Mouse (Mus musculus) inflammation-experienced regulatory T-cells (primary cell): ENCODE data around the gene Vezf1. TPM values are rescaled to one million over a fixed set of nuclear protein-coding genes. Genes with fewer than 3 reads are reported as not detected.

Experiments used
- polyA plus RNA-seq, 2 experiments: library from polyadenylated mRNA; unstranded; fragments of 100-300 nt; shearing (Covaris generic); gene quantifications; one replicate each; pipeline ENCODE4 v1.2.1; 2017

The Vezf1 gene
- 10 to 100 TPM; 43.4 to 46.9 TPM for polyA plus RNA-seq

DNA sequence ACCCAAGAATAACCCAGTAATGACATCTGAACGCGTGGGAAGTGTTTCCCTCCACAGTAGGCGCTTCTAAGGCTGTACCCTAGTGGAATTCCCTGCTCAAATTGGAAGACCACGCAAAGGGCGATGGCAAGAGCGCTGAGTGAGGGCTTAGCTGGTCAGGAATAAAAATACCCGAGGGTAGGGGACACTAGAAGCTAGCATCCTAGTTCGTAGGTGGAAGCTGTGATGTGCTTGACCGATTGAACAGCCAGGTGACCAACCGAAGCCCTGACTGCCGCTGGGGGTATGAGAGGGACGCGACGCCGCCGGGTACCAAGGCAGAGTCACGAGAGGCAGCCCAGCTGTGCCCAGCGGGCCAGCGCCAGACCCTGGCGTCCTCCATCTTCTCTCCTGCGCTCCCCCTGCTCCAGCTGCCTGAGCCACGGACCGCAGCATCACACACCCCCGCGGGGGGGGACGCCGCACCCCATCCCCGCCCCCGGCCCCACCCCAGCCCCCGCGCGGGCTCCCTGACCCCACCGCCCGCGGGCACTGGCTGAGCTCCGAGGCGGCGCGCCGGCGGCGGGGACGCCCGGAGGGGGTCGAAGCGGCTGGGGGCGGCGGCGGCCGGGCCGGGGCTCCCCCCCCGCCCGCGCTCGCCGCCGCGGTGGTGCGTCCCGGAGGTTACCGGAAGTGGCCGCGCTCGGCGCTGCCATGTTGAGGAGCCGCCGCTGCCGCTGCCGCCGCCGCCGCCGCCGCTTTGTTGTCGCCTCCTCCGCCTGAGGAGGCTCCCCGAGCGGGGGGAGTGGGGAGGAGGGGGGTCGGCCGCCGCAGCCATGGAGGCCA lies at the start of gene Vezf1:
Gene Vezf1 (plus strand): TSS at position 694 of the 825 bp plus-strand sequence.

DNA sequence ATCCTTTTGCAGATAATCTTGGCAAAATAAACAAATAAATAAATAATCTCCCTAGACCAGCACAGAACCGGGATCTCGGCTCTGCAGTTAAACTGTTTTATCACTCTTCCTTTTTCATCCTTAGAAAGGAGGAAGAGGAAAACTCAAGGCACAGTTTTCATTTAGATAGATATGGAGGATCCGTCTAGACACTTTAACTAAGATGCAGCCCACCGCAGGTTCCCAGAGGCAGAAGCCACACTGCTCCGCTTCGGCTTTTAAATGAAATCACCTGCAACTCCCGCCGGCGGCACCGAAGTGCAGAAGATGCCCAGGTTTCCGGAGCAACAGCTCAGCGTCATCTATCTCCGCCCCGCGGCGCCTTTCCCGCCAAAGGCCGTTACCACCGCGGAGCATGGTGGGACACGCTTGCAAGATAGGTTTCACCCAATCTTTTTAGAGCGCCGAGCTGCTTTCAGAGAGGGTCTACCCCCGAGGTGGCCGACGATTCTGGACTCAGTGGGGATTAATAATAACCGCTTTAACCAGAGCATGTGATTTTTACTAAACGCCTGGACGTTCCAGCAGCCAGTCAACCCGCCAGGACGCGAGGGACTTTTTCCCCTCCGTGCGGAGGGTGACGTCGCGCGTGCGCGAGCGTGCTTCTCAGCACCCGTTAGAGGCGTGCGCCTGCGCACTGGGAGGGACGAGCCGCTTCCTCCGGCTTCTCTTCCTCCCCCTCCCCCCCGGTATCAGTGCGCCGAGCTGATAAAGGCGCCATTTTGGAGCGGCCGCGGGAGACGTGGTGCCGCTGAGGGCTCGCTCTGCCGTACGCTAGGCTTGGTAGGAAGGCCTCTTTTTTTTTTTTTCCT lies 20.9 kb upstream of the Vezf1 start, which contains the start of gene Srsf1:
Gene Srsf1 (plus strand): TSS at position 430 of the 851 bp plus-strand sequence.

GRCm38 (mm10) chr11:88098021-88098729 lies 30.1 kb downstream of the Vezf1 start, which contains the start of gene Cuedc1:
Gene Cuedc1 (plus strand): TSS chr11:88098058.

Other genes starting within 250 kb of the Vezf1 start
- gene Lpo, start 240.0 kb upstream of the Vezf1 start, polyA plus RNA-seq: 10 to 100 TPM in 1 of 2 experiments, 1 to 10 TPM in 1; 2.0 to 13.4 TPM
- gene Mks1, start 215.1 kb upstream of the Vezf1 start, polyA plus RNA-seq: 10 to 100 TPM in 1 of 2 experiments, 1 to 10 TPM in 1; 9.3 to 15.8 TPM
- gene Epx, start 192.7 kb upstream of the Vezf1 start, polyA plus RNA-seq: under 1 TPM in 1 of 2 experiments, not detected in 1; 0.17 TPM
- gene Olfr462, start 176.0 kb upstream of the Vezf1 start, polyA plus RNA-seq: under 1 TPM; 0.04 to 0.99 TPM
- gene Olfr463, start 170.9 kb upstream of the Vezf1 start, polyA plus RNA-seq: not detected
- gene Olfr464, start 147.3 kb upstream of the Vezf1 start, polyA plus RNA-seq: under 1 TPM in 1 of 2 experiments, not detected in 1; 0.12 TPM
- gene Dynll2, start 80.7 kb upstream of the Vezf1 start, polyA plus RNA-seq: 10 to 100 TPM; 15.8 to 22.8 TPM
- gene Srsf1, start 20.9 kb upstream of the Vezf1 start, polyA plus RNA-seq: 100 to 1,000 TPM; 224 to 238 TPM
- gene Cuedc1, start 29.8 kb downstream of the Vezf1 start, polyA plus RNA-seq: 1 to 10 TPM; 5.4 to 7.1 TPM
- gene Mrps23, start 136.1 kb downstream of the Vezf1 start, polyA plus RNA-seq: 10 to 100 TPM; 80.1 to 82.4 TPM
- gene Ccdc182, start 225.8 kb downstream of the Vezf1 start, polyA plus RNA-seq: not detected